Mouse (Mus musculus) testis, adult 2 months (tissue): Measurements from ENCODE around the gene Picalm.

ENCODE experiments used
- CTCF ChIP-seq: fragments of 200-500 bp; IDR thresholded peaks from 2 replicates; pipeline ENCODE4 v1.5.1; 2012; ENCODE audit warnings: low read depth, mild to moderate bottlenecking, inconsistent platforms, low read length, moderate library complexity; ENCODE audit not compliant: control insufficient read depth, insufficient read depth, insufficient replicate concordance
- POLR2A ChIP-seq: fragments of 200-500 bp; IDR thresholded peaks from 2 replicates; pipeline ENCODE4 v1.6.1; 2012; ENCODE audit warnings: low read depth, mild to moderate bottlenecking, inconsistent platforms, low read length, moderate library complexity; ENCODE audit not compliant: control insufficient read depth

GRCm38 (mm10) chr7:90221487-90221886 lies 91.5 kb downstream of the Picalm start:
- no peak for TF ChIP-seq POLR2A
- TF ChIP-seq CTCF: no peak
